Mouse (Mus musculus) limb, embryonic 14.5 days (tissue): ENCODE measurements around the gene Dennd2a. TPM values are rescaled to one million over a fixed set of nuclear protein-coding genes. Genes with fewer than 3 reads are reported as not detected.

Experiments
- ATAC-seq: fragments of 200-750 bp; cut with Nextera tagmentation; 2 replicates; pipeline ENCODE4 v1.8.0; 2017; ENCODE audit warnings: low read depth, moderate number of reproducible peaks, moderate TSS enrichment; ENCODE audit not compliant: low FRiP score
- DNase-seq: peaks from one replicate; pipeline ENCODE4 v3.0.0-alpha.2; 2015; ENCODE audit warnings: low spot score
- H3K27ac ChIP-seq: fragments of 300-500 bp; sonication (generic); replicated peaks from 2 replicates; pipeline ENCODE4 v1.5.1; 2014; ENCODE audit warnings: low read depth, mild to moderate bottlenecking, low read length, moderate library complexity, mixed read lengths
- H3K27me3 ChIP-seq: fragments of 300-500 bp; sonication (generic); 2 replicates; pipeline ENCODE4 v1.6.1; 2014; ENCODE audit warnings: low read length, mixed read lengths; ENCODE audit not compliant: control insufficient read depth, insufficient read depth
- H3K36me3 ChIP-seq: fragments of 300-500 bp; sonication (generic); 2 replicates; pipeline ENCODE4 v1.6.1; 2014; ENCODE audit warnings: mild to moderate bottlenecking, low read length, moderate library complexity, mixed read lengths; ENCODE audit not compliant: control insufficient read depth, insufficient read depth
- H3K4me1 ChIP-seq: fragments of 300-500 bp; sonication (generic); 2 replicates; pipeline ENCODE4 v1.6.1; 2014; ENCODE audit warnings: antibody characterized with exemption, low read length, mixed read lengths; ENCODE audit not compliant: control insufficient read depth, insufficient read depth
- H3K4me2 ChIP-seq: fragments of 300-500 bp; sonication (generic); replicated peaks from 2 replicates; pipeline ENCODE4 v1.6.1; 2014; ENCODE audit warnings: low read depth, mild to moderate bottlenecking, low read length, moderate library complexity; ENCODE audit not compliant: severe bottlenecking
- H3K4me3 ChIP-seq: fragments of 300-500 bp; sonication (generic); replicated peaks from 2 replicates; pipeline ENCODE4 v1.5.1; 2014; ENCODE audit warnings: low read length
- H3K9ac ChIP-seq: fragments of 300-500 bp; sonication (generic); 2 replicates; pipeline ENCODE4 v1.6.1; 2014; ENCODE audit warnings: mild to moderate bottlenecking, low read depth, low read length, moderate library complexity; ENCODE audit not compliant: severe bottlenecking
- H3K9me3 ChIP-seq: fragments of 300-500 bp; sonication (generic); 2 replicates; pipeline ENCODE4 v1.6.1; 2016; ENCODE audit warnings: low read length; ENCODE audit not compliant: control insufficient read depth
- POLR2A ChIP-seq: fragments of 200-500 bp; IDR thresholded peaks from 2 replicates; pipeline ENCODE4 v1.8.0; 2012; ENCODE audit warnings: inconsistent platforms, mild to moderate bottlenecking, moderate library complexity, borderline replicate concordance; ENCODE audit not compliant: insufficient read depth, insufficient read length; ENCODE audit errors: extremely low read depth
- WGBS: fragments of 180-500 bp; shearing (Covaris S2); extraction: QIAGEN DNeasy Blood & Tissue Kit; methylation state at CpG from one replicate; pipeline ENCODE4 v1.1.7; 2014; 5-methylcytosine and 5-hydroxymethylcytosine counted together
- polyA plus RNA-seq, 2 experiments: library from polyadenylated mRNA; depleted of rRNA in 1 of 2; stranded (reverse) in 1 of 2; unstranded in 1 of 2; fragments of >200 nt; fragmentation: Nextera tagmentation in 1 of 2; extraction: Ambion mirVana in 1 of 2; gene quantifications; 2 replicates each; pipeline versions ENCODE4 v1.2.1 to v1.2.3; 2012 to 2014

The Dennd2a gene
- polyA plus RNA-seq, 2 experiments: 28.3 to 52.2 TPM

DNA sequence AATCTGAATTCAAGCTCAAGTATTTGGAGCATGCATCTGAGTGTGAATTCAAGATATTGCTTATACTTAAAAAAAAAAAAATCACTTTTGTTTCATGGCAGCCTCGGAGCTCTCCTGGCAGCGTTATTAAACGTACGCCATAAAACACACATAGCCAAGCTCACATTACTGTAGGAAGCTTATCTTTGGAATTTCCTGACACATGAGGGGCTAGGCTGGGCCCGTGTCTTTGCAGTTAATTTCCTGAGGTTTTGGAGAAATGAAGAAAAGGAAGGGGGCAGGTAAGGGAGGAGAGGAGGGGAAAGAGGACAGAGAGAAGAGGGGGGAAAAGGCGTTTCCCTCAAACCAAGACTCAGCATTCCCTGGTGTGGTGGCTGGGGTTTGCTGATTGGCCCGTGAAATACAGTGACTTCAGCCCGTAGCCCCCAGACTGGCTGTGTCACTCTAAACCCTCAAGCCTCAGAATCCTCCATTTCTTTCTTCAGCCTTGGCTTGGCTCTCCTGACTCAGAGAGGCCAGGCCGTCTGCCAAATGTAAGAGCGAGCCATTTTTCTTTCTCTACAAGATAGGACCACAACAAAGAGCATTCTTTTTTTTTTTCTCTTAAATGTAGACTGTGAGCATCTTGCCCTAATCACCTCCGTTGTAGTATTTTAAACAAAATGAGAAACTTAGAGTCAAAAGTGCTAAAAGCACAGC, 42.5 kb downstream of the Dennd2a start:
- DNase-seq (peak; percentile 84), ATAC-seq (peak; percentile 92)
- Histone ChIP-seq H3K4me1 (peaks cover 17% of the 10 kb centered on the region), H3K36me3 (peaks cover 19% of the 10 kb centered on the region), H3K9ac (peak overlapping the region; percentile 44; the same call in 1 of the 2 replicates), H3K4me3 (no peak overlapping the region), H3K9me3 (0 out of 2 replicates have a peak, but pooled peaks cover 1% of the 10 kb centered on the region), H3K4me2 (peak overlapping the region; percentile 39), H3K27me3 (no peaks in the 10 kb centered on the region), H3K27ac (peak overlapping the region; percentile 96)
- WGBS: 12% methylated on average over 11 of the region's 11 CpGs
- no peak for TF ChIP-seq POLR2A

GRCm38 (mm10) chr6:39503476-39503875, 54.2 kb downstream of the Dennd2a start:
- H3K4me1 ChIP-seq: no peaks in the 10 kb centered on the region
- H3K36me3 ChIP-seq: peaks cover 64% of the 10 kb centered on the region
- H3K4me3 ChIP-seq: no peak overlapping the region
- H3K4me2 ChIP-seq: no peak overlapping the region
- 32% methylated on average over 7 of the region's 7 CpGs for WGBS
- no peak overlapping the region for H3K9ac ChIP-seq
- H3K9me3 ChIP-seq: no peaks in the 10 kb centered on the region
- H3K27ac ChIP-seq: no peak overlapping the region
- no peak for TF ChIP-seq POLR2A
- no peaks in the 10 kb centered on the region for H3K27me3 ChIP-seq
- ATAC-seq: no peak
- DNase-seq: no peak

GRCm38 (mm10) chr6:39497165-39497564, 60.5 kb downstream of the Dennd2a start:
- H3K36me3 ChIP-seq: peaks cover 72% of the 10 kb centered on the region

DNA sequence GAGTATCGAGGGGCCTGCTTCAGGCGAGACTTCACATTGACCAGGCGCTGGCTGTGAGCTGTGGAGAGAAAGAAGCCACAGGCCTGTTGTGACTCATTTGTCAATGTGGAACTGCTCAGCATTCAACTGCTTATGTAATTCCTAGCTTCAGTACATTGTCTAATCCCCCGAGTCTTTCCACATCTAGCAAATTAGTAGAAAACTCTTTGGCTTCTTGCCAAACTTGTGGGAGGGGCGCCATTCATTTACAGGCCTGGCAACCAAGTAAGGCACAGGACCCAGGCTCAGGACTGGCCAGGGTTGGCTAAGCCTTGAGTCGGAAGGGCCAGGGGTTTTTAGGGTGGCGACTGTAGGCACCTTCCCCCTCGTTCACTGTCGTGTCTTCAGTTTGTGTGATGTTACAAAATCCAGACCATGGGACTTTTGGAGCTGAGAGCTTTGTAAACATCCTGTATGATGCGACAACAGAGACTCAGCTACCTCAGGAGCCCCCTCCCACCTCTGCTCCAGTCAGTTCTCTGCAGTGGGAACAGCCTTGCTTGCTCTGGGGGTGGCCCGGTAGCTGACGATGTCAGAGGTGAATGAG, 64.4 kb downstream of the Dennd2a start:
- no peak overlapping the region for H3K4me2 ChIP-seq
- H3K4me1 ChIP-seq: no peaks in the 10 kb centered on the region
- no peak overlapping the region for H3K27ac ChIP-seq
- H3K27me3 ChIP-seq: no peaks in the 10 kb centered on the region
- no peak for ATAC-seq
- no peaks in the 10 kb centered on the region for H3K9me3 ChIP-seq
- WGBS: 76% methylated on average over 12 of the region's 12 CpGs
- H3K4me3 ChIP-seq: no peak overlapping the region
- peak; percentile 33 for DNase-seq
- TF ChIP-seq POLR2A: no peak
- H3K9ac ChIP-seq: no peak overlapping the region
- peaks cover 85% of the 10 kb centered on the region for H3K36me3 ChIP-seq

More at GRCm38 (mm10) chr6:39497165-39497564, 60.5 kb downstream of the Dennd2a start:
- TF ChIP-seq POLR2A: no peak
- no peaks in the 10 kb centered on the region for H3K27me3 ChIP-seq
- ATAC-seq (no peak), DNase-seq (no peak)
- no peak overlapping the region for H3K27ac ChIP-seq
- H3K9me3 ChIP-seq: no peaks in the 10 kb centered on the region
- no peaks in the 10 kb centered on the region for H3K4me1 ChIP-seq
- no peak overlapping the region for H3K4me3 ChIP-seq
- 96% methylated on average over 4 of the region's 4 CpGs for WGBS
- no peak overlapping the region for H3K4me2 ChIP-seq
- no peak overlapping the region for H3K9ac ChIP-seq

DNA sequence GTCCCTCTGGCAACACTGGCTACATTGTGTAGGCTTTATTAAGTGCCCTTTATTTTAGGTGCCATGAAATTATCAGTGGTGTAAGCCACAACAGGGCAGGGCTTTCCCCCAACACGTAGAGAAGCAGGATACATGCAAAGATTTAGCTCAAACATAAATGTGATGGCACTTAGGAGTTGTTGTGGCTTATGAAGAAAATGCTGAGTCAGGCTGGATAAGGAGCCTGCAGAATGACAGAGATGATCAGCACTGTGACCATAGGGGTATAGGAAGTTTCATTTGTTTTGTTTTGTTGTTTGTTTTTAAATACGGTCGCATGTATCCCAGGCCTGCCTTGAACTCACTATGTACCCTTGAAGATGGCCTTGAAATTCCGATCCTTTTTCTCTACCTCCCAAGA, 65.5 kb downstream of the Dennd2a start:
- peaks cover 93% of the 10 kb centered on the region for H3K36me3 ChIP-seq
- no peaks in the 10 kb centered on the region for H3K27me3 ChIP-seq
- no peak overlapping the region for H3K4me2 ChIP-seq
- H3K27ac ChIP-seq: no peak overlapping the region
- H3K9ac ChIP-seq: no peak overlapping the region
- ATAC-seq (no peak), DNase-seq (no peak)
- H3K4me1 ChIP-seq: no peaks in the 10 kb centered on the region
- H3K9me3 ChIP-seq: no peaks in the 10 kb centered on the region
- 91% methylated on average over 4 of the region's 4 CpGs for WGBS
- no peak for TF ChIP-seq POLR2A
- no peak overlapping the region for H3K4me3 ChIP-seq

DNA sequence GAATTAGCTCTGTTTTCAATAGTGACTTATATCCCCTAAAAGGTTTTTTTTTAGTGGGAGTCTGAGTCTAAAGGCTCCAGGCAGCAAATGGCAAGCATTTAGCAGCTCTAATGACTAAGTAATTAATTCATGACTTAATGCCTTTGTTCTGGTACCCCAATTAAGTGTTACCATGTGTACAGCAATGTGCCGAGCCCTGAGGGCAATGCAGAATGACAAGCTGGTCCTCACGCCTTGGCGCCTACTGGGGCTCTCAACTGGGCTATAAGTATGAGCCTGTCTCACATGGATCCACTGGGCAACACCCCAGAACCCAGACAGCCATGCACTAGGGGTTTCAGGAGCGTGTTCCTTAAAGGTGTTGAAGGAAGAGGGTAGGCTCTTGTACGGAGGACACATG, 66.5 kb downstream of the Dennd2a start:
- TF ChIP-seq POLR2A: no peak
- DNase-seq: no peak
- no peak for ATAC-seq
- Histone ChIP-seq H3K9me3 (no peaks in the 10 kb centered on the region), H3K27me3 (no peaks in the 10 kb centered on the region), H3K36me3 (peaks cover 92% of the 10 kb centered on the region), H3K27ac (no peak overlapping the region), H3K4me1 (no peaks in the 10 kb centered on the region), H3K4me2 (no peak overlapping the region), H3K4me3 (no peak overlapping the region), H3K9ac (no peak overlapping the region)
- 44% methylated on average over 5 of the region's 5 CpGs for WGBS
